Mouse (Mus musculus): Measurements from ENCODE around the gene Htr3b. TPM values are rescaled to one million over a fixed set of nuclear protein-coding genes. Genes with fewer than 3 reads are reported as not detected.

Gene Htr3b
- not detected in 2 replicates for polyA plus RNA-seq (2012; rRNA removed)

GRCm38 (mm10) chr9:48964587-48965040 is at the start of gene Htr3b:
Htr3b (minus strand) TSS chr9:48964990.
- no peak for DNase-seq
- no peaks in the 10 kb centered on the region for H3K27me3 ChIP-seq (ENCODE audit: control insufficient read depth, insufficient read depth, low read length)
- 79% methylated on average over 7 of the region's 7 CpGs for WGBS
- no peak for TF ChIP-seq CTCF (IDR thresholded peaks at IDR 0.05; ENCODE audit: borderline replicate concordance, insufficient read depth, low read depth, low read length)
- TF ChIP-seq POLR2A (IDR thresholded peaks at IDR 0.05; ENCODE audit: borderline replicate concordance, insufficient read depth, low read length), result no peak
- H3K4me1 ChIP-seq (ENCODE audit: control insufficient read depth, insufficient read depth, low read length), result no peaks in the 10 kb centered on the region
- no peak within 1 kb of the TSS for H3K27ac ChIP-seq (ENCODE audit: insufficient read depth, low read length)
- no peak within 1 kb of the TSS for H3K4me3 ChIP-seq (replicated peaks; ENCODE audit: insufficient read depth, low read depth, low read length)

GRCm38 (mm10) chr9:48999256-48999655 is 34.5 kb upstream of the Htr3b start:
- Histone ChIP-seq H3K4me1 (ENCODE audit: control insufficient read depth, insufficient read depth, low read length) (no peaks in the 10 kb centered on the region), H3K27ac (ENCODE audit: insufficient read depth, low read length) (no peak overlapping the region), H3K27me3 (ENCODE audit: control insufficient read depth, insufficient read depth, low read length) (no peaks in the 10 kb centered on the region; the same call in 1 of the 2 replicates), H3K4me3 (replicated peaks; ENCODE audit: insufficient read depth, low read depth, low read length) (no peak overlapping the region)
- WGBS, result 74% methylated on average over 6 of the region's 6 CpGs
- no peak for DNase-seq
- TF ChIP-seq CTCF (IDR thresholded peaks at IDR 0.05; ENCODE audit: borderline replicate concordance, insufficient read depth, low read depth, low read length) (no peak), POLR2A (IDR thresholded peaks at IDR 0.05; ENCODE audit: borderline replicate concordance, insufficient read depth, low read length) (no peak)

GRCm38 (mm10) chr9:48995735-48996134 is 30.9 kb upstream of the Htr3b start:
- TF ChIP-seq POLR2A (IDR thresholded peaks at IDR 0.05; ENCODE audit: borderline replicate concordance, insufficient read depth, low read length), result no peak
- TF ChIP-seq CTCF (IDR thresholded peaks at IDR 0.05; ENCODE audit: borderline replicate concordance, insufficient read depth, low read depth, low read length), result no peak
- Histone ChIP-seq H3K27ac (ENCODE audit: insufficient read depth, low read length) (no peak overlapping the region), H3K4me1 (ENCODE audit: control insufficient read depth, insufficient read depth, low read length) (peaks cover 7% of the 10 kb centered on the region), H3K27me3 (ENCODE audit: control insufficient read depth, insufficient read depth, low read length) (no peaks in the 10 kb centered on the region; the same call in 1 of the 2 replicates), H3K4me3 (replicated peaks; ENCODE audit: insufficient read depth, low read depth, low read length) (no peak overlapping the region)
- DNase-seq, result no peak
- WGBS, result 100% methylated on average over 1 of the region's 1 CpGs

GRCm38 (mm10) chr9:48994779-48995178 is 30.0 kb upstream of the Htr3b start:
- DNase-seq, result no peak
- WGBS, result 92% methylated on average over 7 of the region's 7 CpGs
- TF ChIP-seq CTCF (IDR thresholded peaks at IDR 0.05; ENCODE audit: borderline replicate concordance, insufficient read depth, low read depth, low read length) (no peak), POLR2A (IDR thresholded peaks at IDR 0.05; ENCODE audit: borderline replicate concordance, insufficient read depth, low read length) (no peak)
- no peaks in the 10 kb centered on the region; the same call in 1 of the 2 replicates for H3K27me3 ChIP-seq (ENCODE audit: control insufficient read depth, insufficient read depth, low read length)
- H3K27ac ChIP-seq (ENCODE audit: insufficient read depth, low read length), result no peak overlapping the region
- peaks cover 7% of the 10 kb centered on the region for H3K4me1 ChIP-seq (ENCODE audit: control insufficient read depth, insufficient read depth, low read length)
- H3K4me3 ChIP-seq (replicated peaks; ENCODE audit: insufficient read depth, low read depth, low read length), result no peak overlapping the region

GRCm38 (mm10) chr9:48991671-48992070 is 26.9 kb upstream of the Htr3b start:
- Histone ChIP-seq H3K27ac (ENCODE audit: insufficient read depth, low read length) (no peak overlapping the region), H3K4me3 (replicated peaks; ENCODE audit: insufficient read depth, low read depth, low read length) (no peak overlapping the region), H3K4me1 (ENCODE audit: control insufficient read depth, insufficient read depth, low read length) (peaks cover 15% of the 10 kb centered on the region), H3K27me3 (ENCODE audit: control insufficient read depth, insufficient read depth, low read length) (no peaks in the 10 kb centered on the region)
- TF ChIP-seq POLR2A (IDR thresholded peaks at IDR 0.05; ENCODE audit: borderline replicate concordance, insufficient read depth, low read length) (no peak), CTCF (IDR thresholded peaks at IDR 0.05; ENCODE audit: borderline replicate concordance, insufficient read depth, low read depth, low read length) (no peak)
- 80% methylated on average over 5 of the region's 5 CpGs for WGBS
- no peak for DNase-seq

GRCm38 (mm10) chr9:48987201-48988101 is 22.7 kb upstream of the Htr3b start:
- Histone ChIP-seq H3K4me1 (ENCODE audit: control insufficient read depth, insufficient read depth, low read length) (peaks cover 8% of the 10 kb centered on the region; the same call in 1 of the 2 replicates), H3K27me3 (ENCODE audit: control insufficient read depth, insufficient read depth, low read length) (no peaks in the 10 kb centered on the region), H3K4me3 (replicated peaks; ENCODE audit: insufficient read depth, low read depth, low read length) (peak overlapping the region; percentile 55), H3K27ac (ENCODE audit: insufficient read depth, low read length) (peak overlapping the region; percentile 80)
- 23% methylated on average over 12 of the region's 12 CpGs for WGBS
- TF ChIP-seq CTCF (IDR thresholded peaks at IDR 0.05; ENCODE audit: borderline replicate concordance, insufficient read depth, low read depth, low read length) (no peak), POLR2A (IDR thresholded peaks at IDR 0.05; ENCODE audit: borderline replicate concordance, insufficient read depth, low read length) (no peak)
- DNase-seq, result peak; percentile 34 to 39

GRCm38 (mm10) chr9:48986616-48987141 is 21.9 kb upstream of the Htr3b start:
- Histone ChIP-seq H3K4me1 (ENCODE audit: control insufficient read depth, insufficient read depth, low read length) (peaks cover 8% of the 10 kb centered on the region; the same call in 1 of the 2 replicates), H3K27ac (ENCODE audit: insufficient read depth, low read length) (peak overlapping the region; percentile 80; the same call in 1 of the 2 replicates), H3K4me3 (replicated peaks; ENCODE audit: insufficient read depth, low read depth, low read length) (peak overlapping the region; percentile 55), H3K27me3 (ENCODE audit: control insufficient read depth, insufficient read depth, low read length) (no peaks in the 10 kb centered on the region)
- peak; percentile 74 to 87 for DNase-seq
- WGBS, result 12% methylated on average over 7 of the region's 7 CpGs
- peak; percentile 33; the same call in 1 of the 2 replicates for TF ChIP-seq POLR2A (IDR thresholded peaks at IDR 0.05; ENCODE audit: borderline replicate concordance, insufficient read depth, low read length)
- TF ChIP-seq CTCF (IDR thresholded peaks at IDR 0.05; ENCODE audit: borderline replicate concordance, insufficient read depth, low read depth, low read length), result no peak
